Mouse (Mus musculus) pancreas, adult 10 weeks (tissue): ENCODE data around the gene Cyba. TPM values are rescaled to one million over a fixed set of nuclear protein-coding genes. Genes with fewer than 3 reads are reported as not detected.

Experiments
- polyA plus RNA-seq: library from polyadenylated mRNA; stranded (reverse); fragments of 350-450 nt; fragmentation: Illumina TruSeq; extraction: RNeasy Lipid Tissue Mini Kit (QIAGEN cat#74804); gene quantifications from one replicate; pipeline ENCODE4 v1.2.3, GENCODE M21; 2015; ENCODE audit warnings: low read depth, low replicate concordance; ENCODE audit not compliant: insufficient read depth

The Cyba gene
- 26.7 TPM for polyA plus RNA-seq

DNA sequence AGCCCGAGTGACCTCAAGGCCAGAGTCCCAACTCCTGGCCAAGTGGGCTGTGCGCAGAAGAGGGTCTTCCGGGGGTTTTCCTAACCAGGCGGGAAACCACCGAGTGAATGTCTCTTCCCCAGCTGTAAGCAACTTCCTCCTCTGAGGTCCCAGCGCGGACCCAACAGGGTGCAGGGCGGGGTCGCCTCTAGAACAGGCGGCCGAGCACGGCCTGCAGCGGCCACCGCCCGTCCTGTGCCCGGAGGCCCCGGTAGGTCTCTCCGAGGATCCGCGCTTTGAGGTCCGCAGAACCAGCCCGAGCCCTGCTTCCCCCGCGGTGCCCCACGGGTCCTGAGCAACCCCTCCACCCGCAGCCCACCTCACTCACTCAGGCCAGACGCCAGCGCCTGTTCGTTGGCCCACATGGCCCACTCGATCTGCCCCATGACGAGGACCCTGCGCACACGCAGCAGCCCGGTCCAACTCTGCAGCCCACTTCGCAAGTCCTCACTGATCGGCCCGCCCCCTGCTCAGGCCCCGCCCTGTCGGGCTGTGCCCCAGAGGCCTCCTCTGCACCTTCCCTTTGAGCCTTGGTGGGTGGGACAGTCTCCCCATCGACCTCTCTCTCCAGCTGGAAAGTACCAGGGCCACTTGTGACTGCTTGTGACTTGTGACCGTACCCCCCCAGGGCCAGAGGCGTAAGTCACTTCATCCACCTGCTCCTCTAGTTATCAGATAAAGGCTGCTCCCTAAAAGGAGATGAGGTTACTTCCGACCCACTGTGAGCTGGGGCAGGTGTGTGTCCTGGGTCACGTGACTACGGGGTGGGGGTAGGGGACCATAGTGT is at the start of gene Cyba:
Gene Cyba, minus strand, starts transcription at position 488 of the 826 bp plus-strand sequence.

DNA sequence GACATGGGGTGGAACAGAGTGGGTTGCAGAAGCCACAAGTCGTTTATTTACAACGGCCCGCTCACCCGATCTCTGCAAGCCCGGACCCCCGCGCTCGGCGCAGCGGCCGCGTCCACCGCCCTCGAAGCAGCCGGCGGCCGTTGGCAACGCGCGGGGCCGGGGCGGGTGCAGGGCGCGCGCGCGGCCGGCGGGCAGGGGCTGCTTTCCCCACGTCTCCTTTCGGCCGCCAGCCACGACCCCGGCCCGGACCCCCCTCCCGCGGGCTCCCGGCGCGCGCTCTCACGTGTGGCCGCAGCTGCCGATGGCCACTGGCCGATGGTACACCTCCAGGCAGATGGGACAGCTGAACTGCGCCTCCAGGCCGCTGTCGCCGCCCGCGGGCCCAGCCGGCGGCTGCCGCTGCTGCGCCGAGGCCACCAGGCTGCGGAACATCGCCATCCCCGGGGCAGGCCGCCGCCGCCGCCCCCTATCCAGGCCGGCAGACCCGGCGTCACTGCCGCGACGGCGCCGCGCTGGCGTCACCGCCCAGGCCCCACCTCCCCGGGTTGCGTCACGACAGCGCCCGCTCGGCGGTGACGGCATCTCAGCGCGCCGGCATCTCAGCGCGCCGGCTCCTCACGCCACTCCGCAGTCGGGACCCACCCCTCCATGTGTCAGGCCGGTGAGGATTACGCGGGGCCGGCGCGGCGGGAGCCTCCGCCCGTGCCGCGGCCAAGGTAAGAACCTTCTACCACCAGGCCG is 43.0 kb upstream of the Cyba start, which contains the start of the genes Rnf166 and Ctu2:
Gene Rnf166, minus strand, starts transcription at position 485 of the 741 bp plus-strand sequence.
Gene Ctu2, plus strand, starts transcription at position 564 of the 741 bp plus-strand sequence.

DNA sequence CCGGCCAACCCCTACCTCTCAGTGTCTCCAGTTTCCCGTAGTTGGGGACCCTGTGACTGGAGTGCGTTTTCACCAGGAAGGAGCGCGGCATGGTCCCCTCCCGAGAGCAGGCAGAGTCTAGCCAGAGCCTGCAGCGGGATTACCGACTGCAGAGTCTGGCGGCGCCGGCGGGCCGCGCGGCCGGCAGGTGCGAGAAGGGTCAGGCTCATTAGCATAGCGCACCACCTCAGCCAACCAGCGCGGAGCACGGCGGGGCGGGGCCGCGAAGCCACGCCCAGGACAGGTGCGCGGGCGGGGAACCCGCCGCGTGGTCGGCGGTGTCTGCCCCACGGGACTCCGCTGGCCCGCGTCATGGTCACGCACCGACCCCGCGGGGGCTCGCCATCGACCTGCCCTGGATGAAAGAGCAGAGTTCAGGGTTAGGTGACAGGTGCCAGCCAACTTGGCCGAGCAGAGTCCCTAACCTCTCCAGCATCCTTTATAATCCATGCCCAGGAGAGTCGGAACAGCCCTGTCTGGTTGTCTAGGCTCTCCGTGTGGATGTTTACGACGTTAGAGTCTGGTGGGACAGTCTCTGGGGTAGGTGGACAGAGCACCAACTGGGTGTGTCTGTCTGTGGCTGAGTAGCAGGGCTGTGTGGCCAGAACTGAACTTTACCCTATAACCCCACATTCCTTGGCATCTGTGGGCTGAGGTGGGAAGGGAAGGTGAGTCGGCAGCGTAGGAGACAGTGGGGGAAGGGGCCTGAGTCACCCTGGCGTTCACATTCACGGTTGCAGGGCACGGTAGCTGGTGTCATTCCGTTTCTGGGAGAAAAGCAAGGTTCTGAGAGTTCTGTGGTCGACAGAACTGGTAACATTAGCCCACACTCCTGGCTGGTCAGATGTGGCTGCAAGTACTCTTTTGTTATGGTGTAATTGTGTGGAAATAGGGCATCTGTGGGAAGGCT is 28.1 kb upstream of the Cyba start, which contains the start of gene Snai3:
Gene Snai3, minus strand, starts transcription at position 210 of the 949 bp plus-strand sequence.

DNA sequence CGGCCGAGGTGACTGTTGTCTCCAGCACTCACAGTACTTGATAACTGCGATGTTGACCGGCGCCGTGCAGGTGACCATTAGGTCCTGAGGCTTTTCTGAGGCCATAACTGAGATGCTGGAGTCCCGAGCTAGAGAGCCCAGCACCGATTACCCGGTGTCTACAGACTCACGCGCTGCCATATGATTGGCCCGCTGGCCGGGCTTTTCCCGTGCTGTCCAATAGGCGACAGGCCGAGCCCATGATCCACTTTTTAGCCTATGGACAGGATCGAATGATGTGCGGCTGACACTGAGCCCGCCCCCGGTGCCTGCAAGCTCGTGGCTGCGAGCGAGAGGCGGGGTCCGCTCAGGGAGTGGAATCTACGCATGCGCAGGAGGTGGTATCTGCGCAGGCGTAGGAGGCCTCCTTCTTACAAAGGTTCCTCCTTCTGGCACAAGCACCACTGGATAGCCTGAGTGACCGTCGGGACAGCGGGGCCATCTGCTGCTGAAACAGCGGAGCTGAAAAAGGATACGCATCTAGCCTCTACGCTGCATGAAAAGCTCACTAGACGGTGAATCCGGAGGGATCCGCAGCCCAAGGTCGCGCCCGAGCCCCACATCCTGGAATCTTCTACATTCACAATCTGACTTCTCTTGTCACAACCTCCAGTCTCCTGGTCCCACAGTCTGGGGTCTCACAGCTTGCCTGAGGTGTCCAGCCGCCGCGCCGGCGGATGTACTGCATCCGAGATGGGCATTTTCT is 10.7 kb upstream of the Cyba start, which contains the start of gene Mvd:
Gene Mvd, minus strand, starts transcription at position 161 of the 745 bp plus-strand sequence.

DNA sequence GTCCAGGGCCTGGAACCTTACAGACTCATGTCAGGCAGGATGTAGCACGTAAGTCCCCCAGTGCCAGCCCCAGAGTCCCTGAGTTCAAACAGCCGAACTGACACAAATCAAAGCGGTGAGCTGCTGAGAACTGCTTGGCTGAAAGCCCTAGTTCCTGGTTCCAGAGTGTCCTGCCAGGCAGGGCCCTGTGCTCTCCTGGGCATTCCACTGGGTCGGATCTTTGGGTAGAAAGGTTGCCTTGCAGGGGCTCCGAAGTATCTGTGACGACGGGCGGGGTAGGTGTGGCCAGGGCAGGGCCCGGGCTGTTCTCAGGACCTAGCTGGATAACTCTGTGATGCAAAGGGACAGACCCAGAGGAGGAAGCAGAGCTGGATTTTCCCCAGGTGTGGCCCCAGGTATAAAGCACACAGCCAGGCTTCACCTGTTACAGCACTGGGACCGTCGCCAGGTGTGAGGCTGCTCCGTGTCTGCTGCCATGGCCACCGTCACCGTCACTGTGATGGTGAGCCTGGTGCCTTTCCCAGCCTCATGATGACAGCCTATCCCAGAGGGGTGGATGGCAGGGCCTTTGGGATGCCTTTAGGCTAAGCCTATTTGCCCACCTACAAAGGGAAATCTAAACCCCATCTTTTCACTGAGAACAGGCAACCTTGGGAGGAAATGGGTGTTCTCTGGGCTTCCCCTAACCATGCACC is 11.2 kb downstream of the Cyba start, which contains the start of gene Il17c:
Gene Il17c, plus strand, starts transcription at position 645 of the 695 bp plus-strand sequence.

DNA sequence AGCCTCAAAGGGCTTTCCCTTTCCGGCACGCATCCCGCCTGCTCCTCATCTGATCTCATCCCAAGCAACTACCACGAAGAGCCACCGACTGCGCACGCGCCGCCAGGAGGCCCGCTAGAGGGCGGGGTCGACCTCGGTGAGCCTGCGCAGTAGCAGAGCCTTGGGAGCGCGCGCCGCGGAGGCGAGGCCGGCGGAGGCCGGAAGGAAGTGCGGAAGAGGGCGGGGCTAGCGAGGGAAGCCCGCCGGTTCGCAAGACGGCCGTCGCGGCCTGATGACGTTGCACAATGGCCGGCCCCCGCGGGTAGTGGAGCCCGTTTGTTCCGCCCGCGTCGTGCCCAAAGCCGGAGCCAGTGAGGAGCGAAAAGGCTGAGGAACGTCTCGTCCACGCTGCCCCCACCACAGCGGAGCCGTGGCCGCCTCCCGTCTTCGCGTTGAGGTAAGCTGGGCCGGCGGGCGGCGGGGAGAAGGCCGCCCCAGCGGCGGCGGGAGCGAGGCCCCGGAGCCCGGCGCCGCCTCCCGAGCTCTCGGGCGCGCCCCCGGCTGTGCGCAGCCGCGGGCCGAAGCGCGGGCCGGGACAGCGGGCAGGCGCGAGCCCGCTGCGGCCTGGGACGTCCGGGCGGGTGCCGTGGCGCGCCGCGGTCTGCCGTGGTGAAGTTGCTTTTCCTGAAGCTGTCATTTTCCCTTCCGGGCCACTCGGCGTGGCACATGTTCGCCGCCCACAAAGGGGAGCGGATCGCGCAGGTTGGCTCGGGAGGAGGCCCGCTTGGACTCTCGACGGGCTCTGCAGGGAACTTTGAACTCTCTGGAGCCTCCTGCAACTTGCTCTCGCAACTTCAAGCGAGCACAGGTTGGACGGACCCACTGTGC is 56.1 kb downstream of the Cyba start, which contains the start of gene Zc3h18:
Gene Zc3h18, plus strand, starts transcription at position 245 of the 867 bp plus-strand sequence.

Other genes with a start within 250 kb of the Cyba start
- 12.2 TPM for gene Zfpm1, start 150.8 kb downstream of the Cyba start, polyA plus RNA-seq
- not detected for gene Trhr2, start 72.2 kb downstream of the Cyba start, polyA plus RNA-seq
- 11.0 TPM for gene Zc3h18, start 56.3 kb downstream of the Cyba start, polyA plus RNA-seq
- gene Il17c, start 10.9 kb downstream of the Cyba start, polyA plus RNA-seq, result not detected
- 4.5 TPM for gene Mvd, start 10.5 kb upstream of the Cyba start, polyA plus RNA-seq
- gene Snai3, start 27.8 kb upstream of the Cyba start, polyA plus RNA-seq, result 0.68 TPM
- 9.4 TPM for gene Rnf166, start 43.1 kb upstream of the Cyba start, polyA plus RNA-seq
- 6.3 TPM for gene Ctu2, start 43.2 kb upstream of the Cyba start, polyA plus RNA-seq
- gene Piezo1, start 118.4 kb upstream of the Cyba start, polyA plus RNA-seq, result 16.5 TPM
- gene Cdt1, start 135.1 kb upstream of the Cyba start, polyA plus RNA-seq, result 1.1 TPM
- 22.5 TPM for gene Aprt, start 144.0 kb upstream of the Cyba start, polyA plus RNA-seq
- 1.8 TPM for gene Galns, start 178.5 kb upstream of the Cyba start, polyA plus RNA-seq
- 17.6 TPM for gene Trappc2l, start 178.7 kb upstream of the Cyba start, polyA plus RNA-seq
- not detected for gene Pabpn1l, start 189.8 kb upstream of the Cyba start, polyA plus RNA-seq